29 mouse cellular contexts compared by ENCODE assay signal in the genomic region with DNA sequence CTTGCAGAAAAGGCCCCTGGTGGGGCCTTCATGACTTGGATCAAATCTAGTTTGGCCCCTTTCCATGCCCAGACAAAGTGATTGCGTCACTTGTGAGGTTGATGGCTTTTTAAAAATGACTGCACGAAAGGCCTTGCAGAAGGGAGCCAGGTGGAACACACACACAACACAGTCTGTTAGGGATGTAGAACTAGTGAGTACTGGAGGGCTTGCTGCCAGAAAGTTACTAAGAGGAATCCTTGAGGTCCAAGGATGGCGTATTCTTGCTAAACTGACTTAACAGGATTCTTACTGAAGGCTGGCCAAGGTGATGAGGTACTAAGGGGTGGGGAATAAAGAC. TPM values are rescaled to one million over a fixed set of nuclear protein-coding genes. Genes with fewer than 3 reads are reported as not detected.
A peak's percentile ranks its signal among the peaks of the same experiment; 100 is the strongest.
DNase-seq lines count a peak whose midpoint lies in the region; ATAC-seq and TF ChIP-seq lines count a peak whose summit lies in the region.
"Had no signal": no experiment of that assay in that cellular context is flagged by ENCODE, and none has a peak within 500 bp of the region (broad histone marks: within the 10 kb centered on the region; RNA-seq: fewer than 3 reads in every experiment).

No protein-coding gene starts in this region.

- no peak for TF ChIP-seq CTCF in intestine, postnatal 0 days (IDR thresholded peaks at IDR 0.05; ENCODE audit: low read depth)
- no peak for TF ChIP-seq CTCF in liver, postnatal 0 days (IDR thresholded peaks at IDR 0.05; ENCODE audit: low read depth)
- no peak for TF ChIP-seq CTCF in left cerebral cortex, adult 2 months (IDR thresholded peaks at IDR 0.05)

- 0 out of 2 replicates have a peak, but pooled peaks cover 3% of the 10 kb centered on the region for H3K4me1 ChIP-seq in intestine, embryonic 16.5 days (ENCODE audit: control insufficient read depth, insufficient read depth, low read length)
- H3K4me1 ChIP-seq in intestine, embryonic 15.5 days (replicated peaks) = no peaks in the 10 kb centered on the region
- peaks cover 11% of the 10 kb centered on the region for H3K4me1 ChIP-seq in embryonic facial prominence, embryonic 10.5 days
- H3K4me1 ChIP-seq in intestine, postnatal 0 days (replicated peaks; ENCODE audit: control insufficient read depth, insufficient read depth, low read length) = no peaks in the 10 kb centered on the region
- H3K4me1 ChIP-seq in liver, postnatal 0 days (ENCODE audit: insufficient read depth) = no peaks in the 10 kb centered on the region
- H3K4me1 ChIP-seq: forebrain, embryonic 13.5 days; hindbrain, embryonic 13.5 days; liver, embryonic 12.5 days; midbrain, embryonic 10.5 days; midbrain, embryonic 15.5 days had no signal

- no peak for DNase-seq in embryonic facial prominence, embryonic 10.5 days (ENCODE audit: low spot score)
- no peak for DNase-seq in liver, postnatal 0 days
- DNase-seq in retina, embryonic 14.5 days (ENCODE audit: low spot score) = no peak
- no peak for DNase-seq in left cerebral cortex, adult 2 months (ENCODE audit: extremely low spot score in 1 of 2, low spot score in 2 of 2)
- DNase-seq: adrenal gland, postnatal 36 days; cerebellum, adult 18-20 months; cerebellum, postnatal 25 days; gastrocnemius, postnatal 25 days; heart, postnatal 4 days; kidney, adult 18-20 months; left cerebral cortex, postnatal 4 days; lung, adult 2 months; right cerebral cortex, adult 18-20 months; thymus, postnatal 4 days had no signal

- ATAC-seq in intestine, embryonic 16.5 days = no peak
- no peak for ATAC-seq in intestine, embryonic 15.5 days
- ATAC-seq in intestine, postnatal 0 days = 0 out of 2 replicates have a peak, but pooled peaks have one; percentile 13
- no peak for ATAC-seq in liver, postnatal 0 days
- ATAC-seq: forebrain, embryonic 13.5 days; liver, embryonic 12.5 days; midbrain, embryonic 15.5 days; Patski had no signal

- H3K9ac ChIP-seq in intestine, embryonic 16.5 days (ENCODE audit: low read depth, low read length) = no peak overlapping the region
- no peak overlapping the region for H3K9ac ChIP-seq in intestine, embryonic 15.5 days
- H3K9ac ChIP-seq in intestine, postnatal 0 days (ENCODE audit: low read depth, low read length) = no peak overlapping the region
- H3K9ac ChIP-seq in liver, postnatal 0 days (replicated peaks) = no peak overlapping the region
- H3K9ac ChIP-seq: forebrain, embryonic 13.5 days; hindbrain, embryonic 13.5 days; liver, embryonic 12.5 days; midbrain, embryonic 15.5 days had no signal

- H3K4me3 ChIP-seq in intestine, embryonic 16.5 days (ENCODE audit: low read length) = no peak overlapping the region
- H3K4me3 ChIP-seq in intestine, embryonic 15.5 days (replicated peaks) = no peak overlapping the region
- no peak overlapping the region for H3K4me3 ChIP-seq in embryonic facial prominence, embryonic 10.5 days
- H3K4me3 ChIP-seq in intestine, postnatal 0 days (ENCODE audit: low read depth, low read length) = no peak overlapping the region
- H3K4me3 ChIP-seq in myocyte = no peak overlapping the region
- H3K4me3 ChIP-seq in liver, postnatal 0 days (ENCODE audit: low read depth, low read length) = no peak overlapping the region
- no peak overlapping the region for H3K4me3 ChIP-seq in left cerebral cortex, adult 2 months
- H3K4me3 ChIP-seq: forebrain, embryonic 13.5 days; hindbrain, embryonic 13.5 days; layer of hippocampus, adult 2 months; liver, embryonic 12.5 days; midbrain, embryonic 10.5 days; midbrain, embryonic 15.5 days had no signal

- no peak overlapping the region for H3ac ChIP-seq in myocyte (ENCODE audit: control insufficient read depth, insufficient read length)

- peak overlapping the region; percentile 35; the same call in 1 of the 2 replicates for H3K27ac ChIP-seq in intestine, embryonic 16.5 days (ENCODE audit: low read length)
- H3K27ac ChIP-seq in intestine, embryonic 15.5 days = no peak overlapping the region
- H3K27ac ChIP-seq in embryonic facial prominence, embryonic 10.5 days (replicated peaks) = peak overlapping the region; percentile 74
- peak overlapping the region; percentile 0; the same call in 1 of the 2 replicates for H3K27ac ChIP-seq in intestine, postnatal 0 days (ENCODE audit: low read depth, low read length)
- H3K27ac ChIP-seq in liver, postnatal 0 days (ENCODE audit: low read depth) = no peak overlapping the region
- no peak overlapping the region for H3K27ac ChIP-seq in left cerebral cortex, adult 2 months
- H3K27ac ChIP-seq: forebrain, embryonic 13.5 days; hindbrain, embryonic 13.5 days; layer of hippocampus, adult 2 months; liver, embryonic 12.5 days; midbrain, embryonic 10.5 days; midbrain, embryonic 15.5 days had no signal

- peak overlapping the region; percentile 32 for H3K4me2 ChIP-seq in intestine, embryonic 16.5 days (ENCODE audit: low read depth, low read length)
- no peak overlapping the region for H3K4me2 ChIP-seq in intestine, embryonic 15.5 days (replicated peaks)
- no peak overlapping the region for H3K4me2 ChIP-seq in intestine, postnatal 0 days (replicated peaks; ENCODE audit: low read depth)
- no peak overlapping the region for H3K4me2 ChIP-seq in myocyte (ENCODE audit: low read depth)
- H3K4me2 ChIP-seq in liver, postnatal 0 days (ENCODE audit: low read depth, low read length) = no peak overlapping the region
- H3K4me2 ChIP-seq: forebrain, embryonic 13.5 days; heart, embryonic 11.5 days; hindbrain, embryonic 13.5 days; liver, embryonic 12.5 days; midbrain, embryonic 15.5 days had no signal

- no peaks in the 10 kb centered on the region for H3K9me3 ChIP-seq in intestine, embryonic 16.5 days (ENCODE audit: control insufficient read depth, low read length)
- H3K9me3 ChIP-seq in intestine, embryonic 15.5 days = no peaks in the 10 kb centered on the region
- H3K9me3 ChIP-seq in embryonic facial prominence, embryonic 10.5 days = no peaks in the 10 kb centered on the region
- no peaks in the 10 kb centered on the region for H3K9me3 ChIP-seq in intestine, postnatal 0 days (ENCODE audit: control insufficient read depth)
- H3K9me3 ChIP-seq in liver, postnatal 0 days (ENCODE audit: low read length) = no peaks in the 10 kb centered on the region
- H3K9me3 ChIP-seq: forebrain, embryonic 13.5 days; G1E; hindbrain, embryonic 13.5 days; liver, embryonic 12.5 days; midbrain, embryonic 10.5 days; midbrain, embryonic 15.5 days had no signal

- H3K36me3 ChIP-seq in intestine, embryonic 16.5 days (ENCODE audit: control insufficient read depth, insufficient read depth, low read length) = no peaks in the 10 kb centered on the region
- H3K36me3 ChIP-seq in intestine, embryonic 15.5 days = no peaks in the 10 kb centered on the region
- no peaks in the 10 kb centered on the region for H3K36me3 ChIP-seq in embryonic facial prominence, embryonic 10.5 days (replicated peaks)
- H3K36me3 ChIP-seq in intestine, postnatal 0 days (ENCODE audit: control insufficient read depth, insufficient read depth) = no peaks in the 10 kb centered on the region
- H3K36me3 ChIP-seq in myocyte (ENCODE audit: control insufficient read depth, insufficient read depth) = no peaks in the 10 kb centered on the region
- H3K36me3 ChIP-seq in liver, postnatal 0 days (replicated peaks; ENCODE audit: insufficient read depth, low read length) = no peaks in the 10 kb centered on the region
- H3K36me3 ChIP-seq: G1E; hindbrain, embryonic 13.5 days; liver, embryonic 12.5 days; midbrain, embryonic 10.5 days; midbrain, embryonic 15.5 days had no signal

- H3K79me2 ChIP-seq in myocyte (ENCODE audit: control insufficient read depth, insufficient read depth) = no peaks in the 10 kb centered on the region

- intact Hi-C loops in left cerebral cortex, adult 2 months (cut with DNase I) = no loop called here

- 80% methylated on average over 3 of the region's 3 CpGs for WGBS in intestine, embryonic 16.5 days
- 74% methylated on average over 3 of the region's 3 CpGs for WGBS in intestine, embryonic 15.5 days
- WGBS in embryonic facial prominence, embryonic 10.5 days = 84% methylated on average over 3 of the region's 3 CpGs
- 62% methylated on average over 3 of the region's 3 CpGs for WGBS in intestine, postnatal 0 days
- WGBS in liver, postnatal 0 days (ENCODE audit: insufficient replicate concordance) = 68% methylated on average over 3 of the region's 3 CpGs

- no peaks in the 10 kb centered on the region for H3K27me3 ChIP-seq in intestine, embryonic 16.5 days (replicated peaks; ENCODE audit: control insufficient read depth, insufficient read depth, low read length)
- no peaks in the 10 kb centered on the region for H3K27me3 ChIP-seq in intestine, embryonic 15.5 days (replicated peaks)
- peaks cover 12% of the 10 kb centered on the region; the same call in 1 of the 2 replicates for H3K27me3 ChIP-seq in embryonic facial prominence, embryonic 10.5 days (replicated peaks; ENCODE audit: low read depth, poor library complexity, severe bottlenecking)
- no peaks in the 10 kb centered on the region for H3K27me3 ChIP-seq in intestine, postnatal 0 days (replicated peaks; ENCODE audit: control insufficient read depth, insufficient read depth, low read length)
- no peaks in the 10 kb centered on the region for H3K27me3 ChIP-seq in myocyte (ENCODE audit: control insufficient read depth, insufficient read depth, insufficient read length)
- no peaks in the 10 kb centered on the region for H3K27me3 ChIP-seq in liver, postnatal 0 days (ENCODE audit: insufficient read depth, low read length)
- H3K27me3 ChIP-seq: forebrain, embryonic 13.5 days; hindbrain, embryonic 13.5 days; midbrain, embryonic 15.5 days had no signal

- no peak for TF ChIP-seq EP300 in liver, postnatal 0 days (IDR thresholded peaks at IDR 0.05; ENCODE audit: low read depth)

- TF ChIP-seq POLR2A in myocyte (IDR thresholded peaks at IDR 0.05; ENCODE audit: insufficient read length, low read depth) = no peak

RNA-seq across cellular contexts. Expression of gene Xpnpep2, which starts 0.8 kb away (rescaled TPM):
- 5.9 and 6.8 TPM in 2 replicates for polyA plus RNA-seq in intestine, embryonic 16.5 days (2015; fragmentation: Nextera tagmentation; extraction: Ambion mirVana)
- polyA plus RNA-seq in intestine, embryonic 15.5 days (2015; fragmentation: Nextera tagmentation; extraction: Ambion mirVana) = 3.4 and 4.0 TPM in 2 replicates
- polyA plus RNA-seq in embryonic facial prominence, embryonic 10.5 days (2016; fragmentation: Nextera tagmentation; extraction: Ambion mirVana) = 1.2 and 1.3 TPM in 2 replicates
- 3.9 and 4.4 TPM in 2 replicates for polyA plus RNA-seq in intestine, postnatal 0 days (2015; fragmentation: Nextera tagmentation; extraction: Ambion mirVana)
- polyA plus RNA-seq in myocyte (2012; fragmentation: generic; extraction: Trizol) = 1.0 TPM
- 0.05 TPM in 1 of 2 replicates, not detected in the other for polyA plus RNA-seq in liver, postnatal 0 days (2015; fragmentation: Nextera tagmentation; extraction: Ambion mirVana)
- total RNA-seq in left cerebral cortex, adult 2 months (2021) = under 1 TPM; 0.18 to 0.79 TPM
- total RNA-seq: megakaryocyte progenitor cell, adult 5-6 weeks had no signal

RNA-seq across cellular contexts. Expression of gene Sash3, which starts 37.0 kb away (rescaled TPM):
- 3.8 and 3.9 TPM in 2 replicates for polyA plus RNA-seq in intestine, embryonic 16.5 days (2015; fragmentation: Nextera tagmentation; extraction: Ambion mirVana)
- 3.1 and 3.4 TPM in 2 replicates for polyA plus RNA-seq in intestine, embryonic 15.5 days (2015; fragmentation: Nextera tagmentation; extraction: Ambion mirVana)
- polyA plus RNA-seq in embryonic facial prominence, embryonic 10.5 days (2016; fragmentation: Nextera tagmentation; extraction: Ambion mirVana) = 1.2 TPM in 2 replicates
- 1.5 and 2.1 TPM in 2 replicates for polyA plus RNA-seq in intestine, postnatal 0 days (2015; fragmentation: Nextera tagmentation; extraction: Ambion mirVana)
- not detected for polyA plus RNA-seq in myocyte (2012; fragmentation: generic; extraction: Trizol)
- polyA plus RNA-seq in liver, postnatal 0 days (2015; fragmentation: Nextera tagmentation; extraction: Ambion mirVana) = 8.4 and 9.3 TPM in 2 replicates
- total RNA-seq in left cerebral cortex, adult 2 months (2021) = 1 to 10 TPM; 1.1 to 1.3 TPM
- polyA plus RNA-seq: C2C12, Patski had no signal

Comparison
In these comparisons a context has a peak if more than half of its experiments do, and no peak if none do; other contexts are left out.
1. H3K27ac ChIP-seq: peak in intestine, embryonic 16.5 days (single experiment), embryonic facial prominence, embryonic 10.5 days (single experiment) and intestine, postnatal 0 days (single experiment); none in intestine, embryonic 15.5 days (single experiment), liver, postnatal 0 days (single experiment) and left cerebral cortex, adult 2 months (single experiment).